ENCODE assay signal across 22 mouse cellular contexts in the genomic region with DNA sequence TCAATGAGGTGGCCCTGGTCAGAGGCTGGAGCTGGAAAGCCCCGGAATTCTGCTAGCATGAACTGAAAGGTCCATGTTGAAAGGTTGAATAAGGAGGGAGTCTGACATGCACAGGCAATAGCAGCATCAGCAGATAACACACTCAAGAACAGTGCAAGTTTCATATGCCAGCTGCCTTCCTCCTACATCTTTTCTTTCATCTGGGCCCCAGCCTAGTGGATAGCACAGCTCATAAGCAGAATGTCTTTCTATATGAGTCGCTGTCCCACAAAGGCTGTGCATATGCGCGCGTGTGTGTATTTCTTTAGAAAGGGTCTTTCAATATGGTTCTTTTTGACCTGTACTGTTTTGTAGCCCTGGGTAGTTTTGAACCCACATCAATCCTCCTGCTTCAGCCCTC.
DNase-seq lines count a peak whose midpoint lies in the region; ATAC-seq lines count a peak whose summit lies in the region.
"Had no signal": no experiment of that assay in that cellular context is flagged by ENCODE, and none has a peak within 500 bp of the region (broad histone marks: within the 10 kb centered on the region; RNA-seq: fewer than 3 reads in every experiment).

No protein-coding gene starts in this region.

- H3K9me3 ChIP-seq in hindbrain, embryonic 10.5 days, result no peaks in the 10 kb centered on the region
- H3K9me3 ChIP-seq in hindbrain, embryonic 12.5 days (replicated peaks), result no peaks in the 10 kb centered on the region
- no peaks in the 10 kb centered on the region for H3K9me3 ChIP-seq in midbrain, embryonic 10.5 days (replicated peaks)
- no peaks in the 10 kb centered on the region for H3K9me3 ChIP-seq in midbrain, embryonic 15.5 days
- H3K9me3 ChIP-seq: embryonic facial prominence, embryonic 13.5 days; forebrain, embryonic 12.5 days; heart, embryonic 10.5 days had no signal

- peaks cover 40% of the 10 kb centered on the region for H3K4me1 ChIP-seq in hindbrain, embryonic 10.5 days (replicated peaks)
- H3K4me1 ChIP-seq in hindbrain, embryonic 12.5 days, result peaks cover 3% of the 10 kb centered on the region
- peaks cover 49% of the 10 kb centered on the region for H3K4me1 ChIP-seq in midbrain, embryonic 10.5 days
- H3K4me1 ChIP-seq in midbrain, embryonic 15.5 days, result 0 out of 2 replicates have a peak, but pooled peaks cover 4% of the 10 kb centered on the region
- H3K4me1 ChIP-seq: heart, embryonic 10.5 days had no signal

- H3K36me3 ChIP-seq in hindbrain, embryonic 10.5 days, result no peaks in the 10 kb centered on the region
- H3K36me3 ChIP-seq in hindbrain, embryonic 12.5 days, result no peaks in the 10 kb centered on the region
- H3K36me3 ChIP-seq in midbrain, embryonic 10.5 days, result no peaks in the 10 kb centered on the region
- no peaks in the 10 kb centered on the region for H3K36me3 ChIP-seq in midbrain, embryonic 15.5 days (replicated peaks)
- H3K36me3 ChIP-seq: embryonic facial prominence, embryonic 13.5 days; forebrain, embryonic 12.5 days; heart, embryonic 10.5 days had no signal

- no peak overlapping the region for H3K9ac ChIP-seq in hindbrain, embryonic 12.5 days
- no peak overlapping the region for H3K9ac ChIP-seq in midbrain, embryonic 15.5 days
- H3K9ac ChIP-seq: embryonic facial prominence, embryonic 13.5 days; forebrain, embryonic 12.5 days; hindbrain, embryonic 14.5 days had no signal

- no peak overlapping the region for H3K4me3 ChIP-seq in hindbrain, embryonic 10.5 days
- H3K4me3 ChIP-seq in hindbrain, embryonic 12.5 days, result no peak overlapping the region
- no peak overlapping the region for H3K4me3 ChIP-seq in midbrain, embryonic 10.5 days
- H3K4me3 ChIP-seq in midbrain, embryonic 15.5 days, result no peak overlapping the region
- H3K4me3 ChIP-seq: embryonic facial prominence, embryonic 13.5 days; forebrain, embryonic 12.5 days; gastrocnemius, adult 2 months; heart, embryonic 10.5 days had no signal

- peaks cover 54% of the 10 kb centered on the region for H3K27me3 ChIP-seq in hindbrain, embryonic 10.5 days (ENCODE audit: insufficient read depth, poor library complexity, severe bottlenecking)
- H3K27me3 ChIP-seq in hindbrain, embryonic 12.5 days, result peaks cover 14% of the 10 kb centered on the region; the same call in 1 of the 2 replicates
- peaks cover 97% of the 10 kb centered on the region for H3K27me3 ChIP-seq in midbrain, embryonic 10.5 days (ENCODE audit: low read depth, poor library complexity, severe bottlenecking)
- H3K27me3 ChIP-seq in midbrain, embryonic 15.5 days (replicated peaks), result peaks cover 23% of the 10 kb centered on the region
- H3K27me3 ChIP-seq: Patski had no signal

- no peak for DNase-seq in hindbrain, embryonic 10.5 days (ENCODE audit: low spot score)
- no peak for DNase-seq in midbrain, embryonic 10.5 days (ENCODE audit: low spot score)
- peak; percentile 11 to 27 for DNase-seq in right cerebral cortex, postnatal 36 days (ENCODE audit: low spot score in 2 of 2)
- DNase-seq in right cerebral cortex, adult 2 months (ENCODE audit: low spot score in 2 of 2), result no peak
- DNase-seq in gastrocnemius, postnatal 14 days, result no peak
- DNase-seq: adrenal gland, postnatal 14 days; cerebellum, adult 18-20 months; cerebellum, adult 9-11 months; cerebellum, postnatal 36 days; gastrocnemius, adult 2 months; gastrocnemius, postnatal 36 days; heart, adult 11 months; heart, postnatal 10 days; heart, postnatal 4 days had no signal

- H3K27ac ChIP-seq in hindbrain, embryonic 10.5 days, result peak overlapping the region; percentile 80
- H3K27ac ChIP-seq in hindbrain, embryonic 12.5 days, result no peak overlapping the region
- H3K27ac ChIP-seq in midbrain, embryonic 10.5 days (replicated peaks), result peak overlapping the region; percentile 71; the same call in 1 of the 2 replicates
- H3K27ac ChIP-seq in midbrain, embryonic 15.5 days, result no peak overlapping the region
- H3K27ac ChIP-seq: embryonic facial prominence, embryonic 13.5 days; forebrain, embryonic 12.5 days; gastrocnemius, adult 2 months; heart, embryonic 10.5 days; hindbrain, embryonic 14.5 days had no signal

- intact Hi-C loops in gastrocnemius, postnatal 14 days (cut with DNase I; ENCODE audit: low total_unique reads), result no loop called here

- H3K4me2 ChIP-seq in hindbrain, embryonic 12.5 days (replicated peaks), result no peak overlapping the region
- H3K4me2 ChIP-seq in midbrain, embryonic 15.5 days, result no peak overlapping the region
- H3K4me2 ChIP-seq: embryonic facial prominence, embryonic 13.5 days; forebrain, embryonic 12.5 days; hindbrain, embryonic 14.5 days had no signal

- 86% methylated on average over 5 of the region's 5 CpGs for WGBS in hindbrain, embryonic 10.5 days
- WGBS in hindbrain, embryonic 12.5 days, result 83% methylated on average over 5 of the region's 5 CpGs
- 88% methylated on average over 5 of the region's 5 CpGs for WGBS in midbrain, embryonic 10.5 days
- WGBS in midbrain, embryonic 15.5 days, result 83% methylated on average over 5 of the region's 5 CpGs

- ATAC-seq in hindbrain, embryonic 12.5 days (ENCODE audit: low FRiP score), result no peak
- no peak for ATAC-seq in midbrain, embryonic 15.5 days (replicated peaks)
- ATAC-seq: activated CD4-positive, CD25-positive, alpha-beta regulatory T cell, adult 4 months; Patski had no signal

Comparison
In these comparisons a context has a peak if more than half of its experiments do, and no peak if none do; other contexts are left out.
1. DNase-seq: peak in right cerebral cortex, postnatal 36 days (2 of 2); none in hindbrain, embryonic 10.5 days (single experiment), midbrain, embryonic 10.5 days (single experiment), right cerebral cortex, adult 2 months (0 of 2) and gastrocnemius, postnatal 14 days (single experiment).
2. H3K27ac ChIP-seq: peak in hindbrain, embryonic 10.5 days (single experiment) and midbrain, embryonic 10.5 days (single experiment); none in hindbrain, embryonic 12.5 days (single experiment) and midbrain, embryonic 15.5 days (single experiment).